Mouse (Mus musculus) ES-Bruce4 (cell line): ENCODE measurements around the gene Slc25a22. TPM values are rescaled to one million over a fixed set of nuclear protein-coding genes. Genes with fewer than 3 reads are reported as not detected.
A peak's percentile ranks its signal among the peaks of the same experiment; 100 is the strongest.

Experiments
- H3K27ac ChIP-seq: 2 replicates; pipeline ENCODE4 v1.5.1; 2012; ENCODE audit warnings: low read length, inconsistent platforms; ENCODE audit not compliant: insufficient read depth
- H3K27me3 ChIP-seq: 2 replicates; pipeline ENCODE4 v1.6.1; 2012; ENCODE audit warnings: mild to moderate bottlenecking, low read length, inconsistent platforms; ENCODE audit not compliant: control insufficient read depth, poor library complexity, insufficient read depth, severe bottlenecking
- H3K36me3 ChIP-seq: 2 replicates; pipeline ENCODE4 v1.6.1; 2012; ENCODE audit warnings: inconsistent platforms, mild to moderate bottlenecking, low read length, moderate library complexity; ENCODE audit not compliant: control insufficient read depth, poor library complexity, insufficient read depth, severe bottlenecking
- H3K4me1 ChIP-seq: one replicate; pipeline ENCODE4 v1.8.1; 2011; ENCODE audit warnings: low read length; ENCODE audit not compliant: control insufficient read depth, insufficient read depth
- H3K4me3 ChIP-seq: 2 replicates; pipeline ENCODE4 v1.5.1; 2011; ENCODE audit warnings: low read depth, mild to moderate bottlenecking, low read length
- H3K9ac ChIP-seq: 2 replicates; pipeline ENCODE4 v1.6.1; 2012; ENCODE audit warnings: low read depth, mild to moderate bottlenecking, inconsistent platforms; ENCODE audit not compliant: poor library complexity, severe bottlenecking
- H3K9me3 ChIP-seq: replicated peaks from 2 replicates; pipeline ENCODE4 v1.6.1; 2012; ENCODE audit warnings: mild to moderate bottlenecking, low read length, inconsistent platforms; ENCODE audit not compliant: control insufficient read depth, poor library complexity, insufficient read depth, severe bottlenecking
- CTCF ChIP-seq: IDR thresholded peaks from one replicate; pipeline ENCODE4 v1.8.1; 2011; ENCODE audit warnings: low read depth, low read length
- EP300 ChIP-seq: IDR thresholded peaks from 2 replicates; pipeline ENCODE4 v1.6.1; 2011; ENCODE audit warnings: low read depth, low read length; ENCODE audit not compliant: insufficient read depth
- POLR2A ChIP-seq: IDR thresholded peaks from one replicate; pipeline ENCODE4 v1.8.1; 2011; ENCODE audit warnings: low read length; ENCODE audit not compliant: insufficient read depth
- polyA plus RNA-seq: library from polyadenylated mRNA; stranded (reverse); fragments of >200 nt; gene quantifications from 2 replicates; pipeline ENCODE4 v1.2.4, GENCODE M21; 2011; ENCODE audit warnings: low read depth; ENCODE audit not compliant: missing spikeins, insufficient read depth, insufficient read length

Slc25a22 gene
- polyA plus RNA-seq, 1 experiment = 16.3 TPM

GRCm38 (mm10) chr7:141466607-141467148, 29.0 kb upstream of the Slc25a22 start:
- no peaks in the 10 kb centered on the region for H3K27me3 ChIP-seq
- peak overlapping the region; percentile 77 for H3K9ac ChIP-seq
- TF ChIP-seq EP300 = no peak
- TF ChIP-seq POLR2A = no peak
- TF ChIP-seq CTCF = no peak
- H3K4me1 ChIP-seq = peaks cover 5% of the 10 kb centered on the region
- H3K4me3 ChIP-seq = peak overlapping the region; percentile 56
- no peaks in the 10 kb centered on the region for H3K9me3 ChIP-seq
- peak overlapping the region; percentile 30; the same call in 1 of the 2 replicates for H3K27ac ChIP-seq
- peaks cover 12% of the 10 kb centered on the region for H3K36me3 ChIP-seq

- H3K9me3 ChIP-seq = no peaks in the 10 kb centered on the region
- H3K27me3 ChIP-seq = no peaks in the 10 kb centered on the region
- H3K27ac ChIP-seq = no peak overlapping the region
- H3K36me3 ChIP-seq = peaks cover 7% of the 10 kb centered on the region
- H3K4me3 ChIP-seq = no peak overlapping the region
- no peak overlapping the region for H3K9ac ChIP-seq
- peaks cover 5% of the 10 kb centered on the region for H3K4me1 ChIP-seq
- TF ChIP-seq EP300 = no peak
- TF ChIP-seq CTCF = no peak
Measured at GRCm38 (mm10) chr7:141466045-141466394, 28.3 kb upstream of the Slc25a22 start.

- H3K27ac ChIP-seq = no peak overlapping the region
- no peaks in the 10 kb centered on the region for H3K9me3 ChIP-seq
- no peaks in the 10 kb centered on the region for H3K27me3 ChIP-seq
- peaks cover 2% of the 10 kb centered on the region; the same call in 1 of the 2 replicates for H3K36me3 ChIP-seq
- peak overlapping the region; percentile 5; the same call in 1 of the 2 replicates for H3K9ac ChIP-seq
- TF ChIP-seq CTCF (no peak), POLR2A (no peak), EP300 (no peak)
- no peak overlapping the region for H3K4me3 ChIP-seq
- peaks cover 5% of the 10 kb centered on the region for H3K4me1 ChIP-seq
Measured at GRCm38 (mm10) chr7:141465388-141466044, 27.8 kb upstream of the Slc25a22 start.

- no peak overlapping the region for H3K27ac ChIP-seq
- H3K27me3 ChIP-seq = no peaks in the 10 kb centered on the region
- H3K4me1 ChIP-seq = peaks cover 5% of the 10 kb centered on the region
- H3K4me3 ChIP-seq = peak overlapping the region; percentile 60
- H3K9ac ChIP-seq = peak overlapping the region; percentile 5
- H3K9me3 ChIP-seq = no peaks in the 10 kb centered on the region
- no peak for TF ChIP-seq POLR2A
- no peak for TF ChIP-seq EP300
- TF ChIP-seq CTCF = no peak
- no peaks in the 10 kb centered on the region for H3K36me3 ChIP-seq
Measured at GRCm38 (mm10) chr7:141464603-141465201, 27.0 kb upstream of the Slc25a22 start.

GRCm38 (mm10) chr7:141463824-141464602, 26.3 kb upstream of the Slc25a22 start:
- TF ChIP-seq POLR2A (no peak), EP300 (no peak), CTCF (no peak)
- no peaks in the 10 kb centered on the region for H3K36me3 ChIP-seq
- H3K4me1 ChIP-seq = peaks cover 5% of the 10 kb centered on the region
- H3K9me3 ChIP-seq = no peaks in the 10 kb centered on the region
- H3K27me3 ChIP-seq = no peaks in the 10 kb centered on the region
- H3K4me3 ChIP-seq = peak overlapping the region; percentile 60
- peak overlapping the region; percentile 5 for H3K9ac ChIP-seq
- H3K27ac ChIP-seq = no peak overlapping the region
